Mouse (Mus musculus): ENCODE measurements around the gene Chd4.

GRCm38 (mm10) chr6:125071170-125071895, 24.4 kb upstream of the Chd4 start:
- TF ChIP-seq CTCF (IDR thresholded peaks at IDR 0.05) = no peak
- TF ChIP-seq EP300 (IDR thresholded peaks at IDR 0.05) = no peak

Data from lung, postnatal 0 days (tissue).